Mouse (Mus musculus) spleen, adult 2 months (tissue): ENCODE results near the gene Alg1. TPM values are rescaled to one million over a fixed set of nuclear protein-coding genes. Genes with fewer than 3 reads are reported as not detected.

Experiments
- DNase-seq, 2 experiments: peaks; one replicate each; pipeline versions ENCODE4 v3.0.0 to v3.0.0-alpha.2; 2012 to 2021; ENCODE audit warnings: low spot score in 2 of 2, low read depth in 1 of 2
- H3K27ac ChIP-seq: fragments of 200-500 bp; 2 replicates; pipeline ENCODE4 v1.5.1; 2012; ENCODE audit warnings: low read length, inconsistent platforms; ENCODE audit not compliant: insufficient read depth
- H3K27me3 ChIP-seq: fragments of 200-500 bp; 2 replicates; pipeline ENCODE4 v1.6.1; 2012; ENCODE audit warnings: mild to moderate bottlenecking, moderate library complexity, low read length, inconsistent platforms; ENCODE audit not compliant: control insufficient read depth, insufficient read depth
- H3K36me3 ChIP-seq: fragments of 200-500 bp; 2 replicates; pipeline ENCODE4 v1.6.1; 2012; ENCODE audit warnings: mild to moderate bottlenecking, low read length, inconsistent platforms; ENCODE audit not compliant: control insufficient read depth, insufficient read depth
- H3K4me1 ChIP-seq: fragments of 200-500 bp; 2 replicates; pipeline ENCODE4 v1.6.1; 2011; ENCODE audit warnings: inconsistent platforms; ENCODE audit not compliant: control insufficient read depth, insufficient read depth, insufficient read length
- H3K4me3 ChIP-seq: fragments of 200-500 bp; 2 replicates; pipeline ENCODE4 v1.5.1; 2011; ENCODE audit warnings: mild to moderate bottlenecking, inconsistent platforms; ENCODE audit not compliant: insufficient read depth, insufficient read length; ENCODE audit errors: extremely low read depth
- CTCF ChIP-seq: fragments of 200-500 bp; IDR thresholded peaks from 2 replicates; pipeline ENCODE4 v1.5.1; 2011; ENCODE audit warnings: mild to moderate bottlenecking, inconsistent platforms; ENCODE audit not compliant: insufficient read depth, insufficient read length, insufficient replicate concordance; ENCODE audit errors: extremely low read depth
- POLR2A ChIP-seq: fragments of 200-500 bp; IDR thresholded peaks from 2 replicates; pipeline ENCODE4 v1.6.1; 2011; ENCODE audit warnings: low read depth, low read length, inconsistent platforms
- WGBS: fragments of 180-500 bp; shearing (Covaris S2); methylation state at CpG from one replicate; pipeline ENCODE4 v1.1.7; 2018; 5-methylcytosine and 5-hydroxymethylcytosine counted together
- polyA plus RNA-seq: library from polyadenylated mRNA; depleted of rRNA; stranded (reverse); fragments of >200 nt; gene quantifications from 2 replicates; pipeline ENCODE4 v1.2.3, GENCODE M21; 2012; rRNA removed

Alg1 gene
- 42.1 and 45.4 TPM in 2 replicates for polyA plus RNA-seq

GRCm38 (mm10) chr16:5233418-5234313 is at the start of gene Alg1:
Alg1 (plus strand) TSS chr16:5233621.
- TF ChIP-seq CTCF (no peak), POLR2A (peak; percentile 99)
- Histone ChIP-seq H3K4me3 (peak within 1 kb of the TSS; percentile 96), H3K27me3 (no peaks in the 10 kb centered on the region), H3K36me3 (no peaks in the 10 kb centered on the region), H3K4me1 (peaks cover 4% of the 10 kb centered on the region; the same call in 1 of the 2 replicates), H3K27ac (peak within 1 kb of the TSS; percentile 63)
- WGBS: 2% methylated on average over 47 of the region's 47 CpGs
- peak; percentile 82 to 90 for DNase-seq

GRCm38 (mm10) chr16:5184101-5184500 is 49.3 kb upstream of the Alg1 start:
- no peak overlapping the region for H3K4me3 ChIP-seq
- no peaks in the 10 kb centered on the region for H3K36me3 ChIP-seq
- H3K4me1 ChIP-seq: no peaks in the 10 kb centered on the region
- no peak for TF ChIP-seq POLR2A
- TF ChIP-seq CTCF: no peak
- DNase-seq: no peak
- no peak overlapping the region for H3K27ac ChIP-seq
- H3K27me3 ChIP-seq: no peaks in the 10 kb centered on the region
- 46% methylated on average over 8 of the region's 8 CpGs for WGBS

GRCm38 (mm10) chr16:5184956-5185355 is 48.5 kb upstream of the Alg1 start:
- Histone ChIP-seq H3K27me3 (no peaks in the 10 kb centered on the region), H3K4me3 (no peak overlapping the region), H3K4me1 (no peaks in the 10 kb centered on the region), H3K36me3 (no peaks in the 10 kb centered on the region), H3K27ac (no peak overlapping the region)
- TF ChIP-seq POLR2A: no peak
- no peak for TF ChIP-seq CTCF
- no peak for DNase-seq
- WGBS: 87% methylated on average over 5 of the region's 5 CpGs

- whole genome bisulfite sequencing: 73% methylated on average over 7 of the region's 7 CpGs
- no peak overlapping the region for H3K4me3 ChIP-seq
- TF ChIP-seq POLR2A (no peak), CTCF (no peak)
- no peak for DNase-seq
- H3K36me3 ChIP-seq: no peaks in the 10 kb centered on the region
- no peaks in the 10 kb centered on the region for H3K27me3 ChIP-seq
- H3K4me1 ChIP-seq: no peaks in the 10 kb centered on the region
- no peak overlapping the region for H3K27ac ChIP-seq
These were observed 47.7 kb upstream of the Alg1 start for GRCm38 (mm10) chr16:5185691-5186090.

- TF ChIP-seq POLR2A: no peak
- no peak for TF ChIP-seq CTCF
- no peak overlapping the region for H3K4me3 ChIP-seq
These were observed 47.2 kb upstream of the Alg1 start for GRCm38 (mm10) chr16:5186234-5186633.

GRCm38 (mm10) chr16:5195080-5195479 is 38.3 kb upstream of the Alg1 start:
- Histone ChIP-seq H3K4me3 (no peak overlapping the region), H3K27me3 (no peaks in the 10 kb centered on the region), H3K4me1 (no peaks in the 10 kb centered on the region), H3K36me3 (peaks cover 27% of the 10 kb centered on the region), H3K27ac (no peak overlapping the region)
- DNase-seq: peak; percentile 19 to 40
- WGBS: 43% methylated on average over 6 of the region's 6 CpGs
- TF ChIP-seq CTCF (peak; percentile 54; the same call in 1 of the 2 replicates), POLR2A (no peak)

More at GRCm38 (mm10) chr16:5186234-5186633, 47.2 kb upstream of the Alg1 start:
- no peak for DNase-seq
- Histone ChIP-seq H3K27ac (no peak overlapping the region), H3K27me3 (no peaks in the 10 kb centered on the region), H3K36me3 (no peaks in the 10 kb centered on the region), H3K4me1 (no peaks in the 10 kb centered on the region)
- 41% methylated on average over 7 of the region's 7 CpGs for WGBS

GRCm38 (mm10) chr16:5202681-5203080 is 30.7 kb upstream of the Alg1 start:
- peaks cover 3% of the 10 kb centered on the region for H3K4me1 ChIP-seq
- H3K36me3 ChIP-seq: peaks cover 24% of the 10 kb centered on the region
- TF ChIP-seq CTCF: peak; percentile 46; the same call in 1 of the 2 replicates
- no peak for TF ChIP-seq POLR2A
- peak overlapping the region; percentile 94; the same call in 1 of the 2 replicates for H3K4me3 ChIP-seq
- WGBS: 16% methylated on average over 4 of the region's 4 CpGs
- peak; percentile 4 to 30 for DNase-seq
- no peaks in the 10 kb centered on the region for H3K27me3 ChIP-seq
- peak overlapping the region; percentile 62 for H3K27ac ChIP-seq
